Mouse (Mus musculus) ES-E14 (cell line): ENCODE measurements at regions not wholly inside any gene's neighbourhood (a gene's known extent, or its start where the extent isn't known, plus 50 kb on each side); places are given as distances from the start of the nearest gene placed in this dataset.

Experiments
- DNase-seq: peaks from one replicate; pipeline ENCODE4 v3.0.0-alpha.2; 2013; ENCODE audit warnings: low read depth, low spot score
- H3K27ac ChIP-seq: 2 replicates; pipeline ENCODE4 v1.5.1; 2012; ENCODE audit warnings: low read depth, mild to moderate bottlenecking, low read length, moderate library complexity, mixed read lengths; ENCODE audit not compliant: poor library complexity, insufficient read depth, severe bottlenecking
- H3K36me3 ChIP-seq: 2 replicates; pipeline ENCODE4 v1.6.1; 2012; ENCODE audit warnings: mild to moderate bottlenecking, low read length, moderate library complexity, mixed read lengths; ENCODE audit not compliant: control insufficient read depth, poor library complexity, insufficient read depth, severe bottlenecking
- H3K4me1 ChIP-seq, 2 experiments: fragments of 150-350 bp in 1 of 2; sonication (generic) in 1 of 2; 2 replicates each; pipeline ENCODE4 v1.6.1; 2012; ENCODE audit warnings: low read length in 2 of 2, mild to moderate bottlenecking in 1 of 2, mixed read lengths in 1 of 2; ENCODE audit not compliant: control insufficient read depth in 2 of 2, insufficient read depth in 2 of 2, poor library complexity in 1 of 2
- H3K4me3 ChIP-seq, 2 experiments: fragments of 150-350 bp in 1 of 2; sonication (generic) in 1 of 2; 2 replicates each; pipeline ENCODE4 v1.5.1; 2012; ENCODE audit warnings: low read length in 2 of 2, low read depth in 1 of 2, mild to moderate bottlenecking in 1 of 2, mixed read lengths in 1 of 2; ENCODE audit not compliant: insufficient read depth in 1 of 2, poor library complexity in 1 of 2, severe bottlenecking in 1 of 2
- H3K9ac ChIP-seq: 2 replicates; pipeline ENCODE4 v1.6.1; 2012; ENCODE audit warnings: low read depth, mild to moderate bottlenecking, low read length, mixed read lengths; ENCODE audit not compliant: poor library complexity, insufficient read depth, severe bottlenecking
- H3K9me3 ChIP-seq: fragments of 150-350 bp; sonication (generic); 2 replicates; pipeline ENCODE4 v1.6.1; 2012; ENCODE audit warnings: low read depth, mild to moderate bottlenecking, low read length; ENCODE audit not compliant: control insufficient read depth, insufficient read depth
- CHD2 ChIP-seq: IDR thresholded peaks from 2 replicates; pipeline ENCODE4 v1.6.1; 2014; ENCODE audit warnings: mild to moderate bottlenecking, low read depth, low read length, inconsistent platforms
- HCFC1 ChIP-seq: IDR thresholded peaks from 2 replicates; pipeline ENCODE4 v1.6.1; 2012; ENCODE audit warnings: low read length, inconsistent platforms, borderline replicate concordance; ENCODE audit not compliant: insufficient read depth
- MAFK ChIP-seq: IDR thresholded peaks from 2 replicates; pipeline ENCODE4 v1.6.1; 2014; ENCODE audit warnings: mild to moderate bottlenecking, low read depth, low read length, inconsistent platforms; ENCODE audit not compliant: insufficient read depth
- ZC3H11A ChIP-seq: IDR thresholded peaks from 2 replicates; pipeline ENCODE4 v1.6.1; 2012; ENCODE audit warnings: low read depth, mild to moderate bottlenecking, inconsistent platforms, low read length, borderline replicate concordance
- ZNF384 ChIP-seq: IDR thresholded peaks from 2 replicates; pipeline ENCODE4 v1.6.1; 2012; ENCODE audit warnings: low read depth, low read length, inconsistent platforms
- in situ Hi-C, 2 experiments: fragments of 600-800 bp; cut with MboI; formaldehyde crosslinking; loops; one replicate each; pipeline ENCODE4 v1.15.1; 2025; ENCODE audit warnings: low sequenced_read_pairs in 2 of 2, inconsistent platforms in 1 of 2; ENCODE audit not compliant: unreplicated experiment in 2 of 2

GRCm38 (mm10) chr7:110690856-110691255 is 63.4 kb downstream of the Adm start:
- H3K27ac ChIP-seq: no peak overlapping the region
- no peak for TF ChIP-seq ZC3H11A
- TF ChIP-seq MAFK: no peak
- no peak for TF ChIP-seq ZNF384
- TF ChIP-seq CHD2: no peak
- TF ChIP-seq HCFC1: no peak
- DNase-seq: no peak
- H3K9me3 ChIP-seq: no peaks in the 10 kb centered on the region
- in situ Hi-C loops: no loop called here
- no peak overlapping the region for H3K9ac ChIP-seq
- H3K4me3 ChIP-seq: no peak overlapping the region
- peaks cover 1 to 2% of the 10 kb centered on the region in 2 experiments; a peak in 1 of 4 replicates for H3K4me1 ChIP-seq
- H3K36me3 ChIP-seq: no peaks in the 10 kb centered on the region

- in situ Hi-C loops: no loop called here
- Histone ChIP-seq H3K9ac (no peak overlapping the region), H3K36me3 (no peaks in the 10 kb centered on the region), H3K27ac (no peak overlapping the region), H3K4me1 (peaks cover 0 to 2% of the 10 kb centered on the region in 2 experiments; a peak in 1 of 4 replicates), H3K4me3 (no peak overlapping the region), H3K9me3 (no peaks in the 10 kb centered on the region)
- TF ChIP-seq MAFK (no peak), HCFC1 (no peak), CHD2 (no peak), ZC3H11A (no peak), ZNF384 (no peak)
- DNase-seq: no peak
Observed at GRCm38 (mm10) chr7:110694262-110694661, 66.8 kb downstream of the Adm start.

DNA sequence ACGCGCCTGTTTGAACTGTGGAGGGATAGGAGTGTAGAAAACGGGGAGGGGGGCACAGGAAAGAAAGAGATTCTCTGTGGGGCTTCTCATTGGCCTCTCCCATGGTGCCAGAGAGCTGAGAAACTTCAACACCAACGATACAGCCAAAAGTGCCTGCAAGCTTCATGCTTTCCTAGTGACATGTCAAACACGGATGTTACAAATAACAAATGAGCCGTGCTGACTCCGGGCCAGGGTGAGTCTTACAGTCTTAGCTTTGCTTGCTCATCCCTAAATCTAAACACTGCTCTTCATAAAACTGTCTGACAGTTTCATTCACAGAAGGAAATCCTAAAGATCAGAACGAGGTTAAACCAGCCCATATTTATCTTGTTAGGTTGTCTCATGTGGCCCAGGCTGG is 68.3 kb downstream of the Adm start:
- TF ChIP-seq CHD2 (no peak), ZNF384 (no peak), ZC3H11A (no peak), MAFK (no peak), HCFC1 (no peak)
- DNase-seq: no peak
- in situ Hi-C loops: no loop called here

DNA sequence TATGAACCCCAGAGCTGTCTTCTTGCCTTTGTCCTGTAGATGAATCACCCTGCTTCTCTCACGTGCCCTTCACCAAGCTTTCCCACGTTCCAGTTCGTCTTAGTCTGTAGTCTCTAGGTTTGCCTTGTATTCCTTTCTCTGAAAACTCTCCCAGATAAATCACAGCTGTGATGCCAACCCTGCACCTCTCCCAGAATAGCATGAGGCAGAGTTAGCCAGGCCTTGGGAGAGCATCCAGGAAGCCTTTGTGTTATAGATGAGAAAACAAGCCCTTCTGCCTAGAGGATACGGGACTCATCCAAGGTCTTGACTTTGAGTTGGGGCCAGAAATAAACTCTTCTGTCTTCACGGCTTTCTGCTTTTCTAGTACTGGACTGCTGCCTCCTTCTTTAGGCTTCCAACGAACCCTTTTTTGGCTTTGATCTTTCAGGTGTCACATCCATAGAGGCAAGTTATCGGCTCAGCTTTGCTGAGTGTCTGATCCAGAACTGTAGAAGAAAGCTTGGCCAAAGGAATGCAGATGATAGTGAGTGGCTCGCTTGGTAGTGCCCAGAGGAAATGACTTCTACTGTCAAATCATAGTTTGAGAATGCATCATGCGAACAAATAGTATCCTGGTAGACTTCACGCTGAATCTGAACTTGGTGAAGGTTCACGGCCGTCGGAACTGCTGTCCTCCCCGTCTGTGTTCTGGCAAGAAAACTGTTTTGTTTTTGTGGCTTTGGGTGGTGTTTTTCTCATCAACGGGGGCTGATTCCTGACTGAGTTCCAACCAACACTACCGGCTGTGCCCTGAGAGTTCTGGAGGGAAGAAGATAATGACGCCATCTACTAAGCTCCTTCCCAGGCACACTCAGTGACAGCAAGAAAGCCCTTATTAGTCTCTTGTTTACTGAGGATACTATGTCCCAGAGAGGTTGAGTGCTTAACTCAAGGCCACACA is 69.5 kb upstream of the Ampd3 start:
- no peak overlapping the region for H3K9ac ChIP-seq
- no peak overlapping the region for H3K4me3 ChIP-seq
- DNase-seq: no peak
- no peak for TF ChIP-seq ZC3H11A
- no peak for TF ChIP-seq HCFC1
- no peak for TF ChIP-seq MAFK
- TF ChIP-seq ZNF384: no peak
- no peak for TF ChIP-seq CHD2
- no peaks in the 10 kb centered on the region for H3K4me1 ChIP-seq
- no peaks in the 10 kb centered on the region for H3K36me3 ChIP-seq
- in situ Hi-C loops: no loop called here
- no peak overlapping the region for H3K27ac ChIP-seq
- H3K9me3 ChIP-seq: no peaks in the 10 kb centered on the region

More for the DNA sequence above, 68.3 kb downstream of the Adm start:
- no peaks in the 10 kb centered on the region for H3K9me3 ChIP-seq
- no peaks in the 10 kb centered on the region for H3K36me3 ChIP-seq
- H3K27ac ChIP-seq: no peak overlapping the region
- no peaks in the 10 kb centered on the region for H3K4me1 ChIP-seq
- no peak overlapping the region for H3K9ac ChIP-seq
- no peak overlapping the region for H3K4me3 ChIP-seq
